Mouse (Mus musculus) lung, postnatal 36 days (tissue): ENCODE measurements around the gene Pcyt2.
A peak's percentile ranks its signal among the peaks of the same experiment; 100 is the strongest.
"Not testable (repeated sequence)": the region's sequence is repeated elsewhere in the genome, so short reads cannot be mapped to it uniquely, and the experiment has no call there.

Source experiments
- DNase-seq: peaks from one replicate; pipeline ENCODE4 v3.0.0; 2022; ENCODE audit warnings: mixed read lengths

Pcyt2 gene

GRCm38 (mm10) chr11:120615167-120615566, 2.6 kb downstream of the Pcyt2 start:
- DNase-seq = no peak

- DNase-seq = no peak
Observed at GRCm38 (mm10) chr11:120613976-120614375, 3.8 kb downstream of the Pcyt2 start.

GRCm38 (mm10) chr11:120613481-120613972, 4.2 kb downstream of the Pcyt2 start:
- DNase-seq = no peak

GRCm38 (mm10) chr11:120612763-120613162, 5.0 kb downstream of the Pcyt2 start:
- DNase-seq = peak; percentile 79

GRCm38 (mm10) chr11:120610477-120611046, 7.2 kb downstream of the Pcyt2 start:
- DNase-seq = no peak

- DNase-seq = no peak
Observed at GRCm38 (mm10) chr11:120609250-120609649, 8.5 kb downstream of the Pcyt2 start.

- no peak for DNase-seq
Observed at GRCm38 (mm10) chr11:120608241-120609034, 9.3 kb downstream of the Pcyt2 start, which contains the start of gene Npb. Gene Npb, plus strand, starts transcription at chr11:120608477.

GRCm38 (mm10) chr11:120606764-120607163, 11.0 kb downstream of the Pcyt2 start:
- no peak for DNase-seq

- no peak for DNase-seq
Observed at GRCm38 (mm10) chr11:120605667-120606066, 12.1 kb downstream of the Pcyt2 start.

GRCm38 (mm10) chr11:120603545-120603944, 14.2 kb downstream of the Pcyt2 start:
- no peak for DNase-seq

- no peak for DNase-seq
Observed at GRCm38 (mm10) chr11:120600716-120601115, 17.0 kb downstream of the Pcyt2 start.

GRCm38 (mm10) chr11:120598990-120599549, 18.7 kb downstream of the Pcyt2 start:
- DNase-seq = no peak

GRCm38 (mm10) chr11:120598283-120598989, 19.3 kb downstream of the Pcyt2 start, which contains the start of the genes Alyref and Anapc11:
Gene Alyref, minus strand, starts transcription at chr11:120598365.
Gene Anapc11, plus strand, starts transcription at chr11:120598421.
- peak; percentile 95 for DNase-seq

GRCm38 (mm10) chr11:120597240-120598235, 20.2 kb downstream of the Pcyt2 start:
- DNase-seq = no peak

- no peak for DNase-seq
Observed at GRCm38 (mm10) chr11:120588531-120588930, 29.2 kb downstream of the Pcyt2 start.

GRCm38 (mm10) chr11:120583937-120584336, 33.8 kb downstream of the Pcyt2 start:
- no peak for DNase-seq

GRCm38 (mm10) chr11:120582982-120583293, 34.8 kb downstream of the Pcyt2 start:
- DNase-seq = not testable (repeated sequence)

GRCm38 (mm10) chr11:120582268-120582981, 35.3 kb downstream of the Pcyt2 start:
- peak; percentile 84 for DNase-seq

GRCm38 (mm10) chr11:120581490-120582267, 36.1 kb downstream of the Pcyt2 start, which contains the start of gene Arhgdia:
Gene Arhgdia, minus strand, starts transcription at chr11:120581624.
- DNase-seq = peak; percentile 89

- peak; percentile 58 for DNase-seq
Observed at GRCm38 (mm10) chr11:120580871-120581331, 36.8 kb downstream of the Pcyt2 start.
